Mouse (Mus musculus) liver, adult 2 months (tissue): ENCODE data around the gene Stx7. TPM values are rescaled to one million over a fixed set of nuclear protein-coding genes. Genes with fewer than 3 reads are reported as not detected.
A peak's percentile ranks its signal among the peaks of the same experiment; 100 is the strongest.

Source experiments
- DNase-seq: peaks from one replicate; pipeline ENCODE4 v3.0.0-alpha.2; 2011; ENCODE audit warnings: low read depth, low spot score; ENCODE audit errors: extremely low read depth
- H3K27ac ChIP-seq: fragments of 200-500 bp; replicated peaks from 2 replicates; pipeline ENCODE4 v1.5.1; 2012; ENCODE audit warnings: low read depth, mild to moderate bottlenecking, control low read depth, inconsistent platforms, low read length; ENCODE audit not compliant: insufficient read depth
- H3K27me3 ChIP-seq: fragments of 200-500 bp; 2 replicates; pipeline ENCODE4 v1.6.1; 2012; ENCODE audit warnings: mild to moderate bottlenecking, moderate library complexity, low read length, inconsistent platforms; ENCODE audit not compliant: control insufficient read depth, insufficient read depth
- H3K36me3 ChIP-seq: fragments of 200-500 bp; 2 replicates; pipeline ENCODE4 v1.6.1; 2012; ENCODE audit warnings: low read length, inconsistent platforms; ENCODE audit not compliant: control insufficient read depth, insufficient read depth
- H3K4me1 ChIP-seq: fragments of 200-500 bp; 2 replicates; pipeline ENCODE4 v1.6.1; 2011; ENCODE audit warnings: low read length; ENCODE audit not compliant: control insufficient read depth, insufficient read depth
- H3K4me3 ChIP-seq: fragments of 200-500 bp; 2 replicates; pipeline ENCODE4 v1.5.1; 2011; ENCODE audit warnings: low read depth, mild to moderate bottlenecking, control low read depth, low read length, moderate library complexity; ENCODE audit not compliant: insufficient read depth
- H3K79me2 ChIP-seq: fragments of 200-500 bp; 2 replicates; pipeline ENCODE4 v1.6.1; 2012; ENCODE audit warnings: inconsistent platforms, mild to moderate bottlenecking, low read length, moderate library complexity; ENCODE audit not compliant: control insufficient read depth, insufficient read depth
- H3K9ac ChIP-seq: fragments of 200-500 bp; 2 replicates; pipeline ENCODE4 v1.6.1; 2012; ENCODE audit warnings: low read depth, mild to moderate bottlenecking, control low read depth, inconsistent platforms, low read length
- CTCF ChIP-seq: fragments of 200-500 bp; IDR thresholded peaks from 2 replicates; pipeline ENCODE4 v1.5.1; 2011; ENCODE audit warnings: low read depth, low read length, control low read depth
- POLR2A ChIP-seq: fragments of 200-500 bp; IDR thresholded peaks from 2 replicates; pipeline ENCODE4 v1.6.1; 2011; ENCODE audit warnings: low read length, control low read depth; ENCODE audit not compliant: insufficient read depth; ENCODE audit errors: extremely low read depth
- WGBS: fragments of 180-500 bp; shearing (Covaris S2); methylation state at CpG from one replicate; pipeline ENCODE4 v1.1.7; 2018; 5-methylcytosine and 5-hydroxymethylcytosine counted together
- polyA plus RNA-seq: library from polyadenylated mRNA; depleted of rRNA; stranded (reverse); fragments of >200 nt; gene quantifications from 2 replicates; pipeline ENCODE4 v1.2.3, GENCODE M21; 2012
- total RNA-seq: library from RNA; depleted of rRNA; stranded (reverse); fragments of >200 nt; gene quantifications from 2 replicates; pipeline ENCODE4 v1.2.3, GENCODE M21; 2014

The Stx7 gene
- total and polyA plus RNA-seq, 2 experiments, result 16.9 to 19.2 TPM

GRCm38 (mm10) chr10:24171906-24172459 is 22.9 kb downstream of the Stx7 start:
- no peak overlapping the region for H3K9ac ChIP-seq
- DNase-seq, result no peak
- no peak overlapping the region for H3K4me3 ChIP-seq
- no peak overlapping the region for H3K27ac ChIP-seq
- H3K36me3 ChIP-seq, result 0 out of 2 replicates have a peak, but pooled peaks cover 2% of the 10 kb centered on the region
- 92% methylated on average over 4 of the region's 4 CpGs for WGBS
- peaks cover 13% of the 10 kb centered on the region; the same call in 1 of the 2 replicates for H3K79me2 ChIP-seq
- peaks cover 4% of the 10 kb centered on the region; the same call in 1 of the 2 replicates for H3K4me1 ChIP-seq
- TF ChIP-seq CTCF (no peak), POLR2A (no peak)
- no peaks in the 10 kb centered on the region for H3K27me3 ChIP-seq

- peak; percentile 51 for DNase-seq
- Histone ChIP-seq H3K27ac (no peak overlapping the region), H3K4me1 (0 out of 2 replicates have a peak, but pooled peaks cover 2% of the 10 kb centered on the region), H3K79me2 (peaks cover 9% of the 10 kb centered on the region; the same call in 1 of the 2 replicates), H3K27me3 (no peaks in the 10 kb centered on the region), H3K4me3 (no peak overlapping the region), H3K36me3 (peaks cover 9% of the 10 kb centered on the region), H3K9ac (no peak overlapping the region)
- WGBS, result 50% methylated on average over 10 of the region's 10 CpGs
- TF ChIP-seq CTCF (peak; percentile 49), POLR2A (no peak)
These were observed 24.3 kb downstream of the Stx7 start for GRCm38 (mm10) chr10:24173210-24174001.

DNA sequence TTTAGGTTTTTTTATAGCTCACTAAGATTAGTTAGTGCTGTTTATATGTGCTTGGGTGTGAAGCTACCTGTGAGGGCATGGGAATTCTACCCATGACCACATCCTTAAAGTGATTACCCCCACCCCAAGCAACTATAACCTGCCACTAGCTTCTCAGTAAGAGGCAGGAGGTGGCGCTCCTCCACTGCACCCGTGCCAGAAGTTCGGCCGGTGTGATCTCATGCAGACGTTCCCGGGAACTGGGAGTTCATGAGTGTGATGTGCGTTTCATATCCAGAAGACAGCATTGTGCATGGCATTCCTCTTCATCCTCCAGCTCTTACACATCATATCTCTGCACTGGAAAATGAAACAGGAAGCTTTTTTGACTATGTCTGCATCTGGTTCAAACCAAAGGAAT is 41.3 kb downstream of the Stx7 start:
- H3K4me1 ChIP-seq, result no peaks in the 10 kb centered on the region
- H3K79me2 ChIP-seq, result no peaks in the 10 kb centered on the region
- 60% methylated on average over 7 of the region's 7 CpGs for WGBS
- no peak overlapping the region for H3K9ac ChIP-seq
- peaks cover 24% of the 10 kb centered on the region for H3K36me3 ChIP-seq
- no peak overlapping the region for H3K4me3 ChIP-seq
- H3K27me3 ChIP-seq, result no peaks in the 10 kb centered on the region
- DNase-seq, result no peak
- H3K27ac ChIP-seq, result no peak overlapping the region
- peak; percentile 43; the same call in 1 of the 2 replicates for TF ChIP-seq CTCF
- TF ChIP-seq POLR2A, result no peak

- peaks cover 9% of the 10 kb centered on the region for H3K36me3 ChIP-seq
- 56% methylated on average over 1 of the region's 1 CpGs for WGBS
- no peak overlapping the region for H3K9ac ChIP-seq
- H3K4me3 ChIP-seq, result no peak overlapping the region
- H3K79me2 ChIP-seq, result no peaks in the 10 kb centered on the region
- H3K27ac ChIP-seq, result no peak overlapping the region
- no peak for TF ChIP-seq CTCF
- TF ChIP-seq POLR2A, result no peak
- DNase-seq, result no peak
- H3K27me3 ChIP-seq, result no peaks in the 10 kb centered on the region
- H3K4me1 ChIP-seq, result no peaks in the 10 kb centered on the region
These were observed 42.9 kb downstream of the Stx7 start for GRCm38 (mm10) chr10:24191977-24192376.

DNA sequence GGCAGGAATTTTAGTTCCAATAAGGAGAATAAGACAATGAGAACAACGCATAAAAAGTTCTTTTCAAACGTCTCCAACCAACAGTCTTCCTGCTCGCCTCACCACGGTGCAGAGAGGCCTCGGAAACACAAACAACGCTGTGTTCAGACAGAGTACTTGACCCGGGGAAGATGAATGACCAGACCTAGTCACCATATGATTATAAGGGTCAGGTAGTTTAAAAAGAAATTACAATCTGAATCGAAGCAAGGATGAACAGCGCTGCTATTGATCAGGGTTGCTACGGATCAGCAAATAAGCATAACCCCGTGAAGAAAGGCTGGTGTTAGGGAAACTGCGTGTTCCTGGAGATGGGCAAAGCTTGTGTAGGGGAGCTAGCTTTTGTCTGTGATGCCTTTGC is 50.2 kb downstream of the Stx7 start:
- WGBS, result 86% methylated on average over 12 of the region's 12 CpGs
- no peaks in the 10 kb centered on the region for H3K36me3 ChIP-seq
- no peaks in the 10 kb centered on the region for H3K79me2 ChIP-seq
- H3K9ac ChIP-seq, result no peak overlapping the region
- H3K27ac ChIP-seq, result no peak overlapping the region
- H3K4me1 ChIP-seq, result no peaks in the 10 kb centered on the region
- TF ChIP-seq CTCF (no peak), POLR2A (no peak)
- DNase-seq, result no peak
- no peaks in the 10 kb centered on the region for H3K27me3 ChIP-seq
- H3K4me3 ChIP-seq, result no peak overlapping the region

DNA sequence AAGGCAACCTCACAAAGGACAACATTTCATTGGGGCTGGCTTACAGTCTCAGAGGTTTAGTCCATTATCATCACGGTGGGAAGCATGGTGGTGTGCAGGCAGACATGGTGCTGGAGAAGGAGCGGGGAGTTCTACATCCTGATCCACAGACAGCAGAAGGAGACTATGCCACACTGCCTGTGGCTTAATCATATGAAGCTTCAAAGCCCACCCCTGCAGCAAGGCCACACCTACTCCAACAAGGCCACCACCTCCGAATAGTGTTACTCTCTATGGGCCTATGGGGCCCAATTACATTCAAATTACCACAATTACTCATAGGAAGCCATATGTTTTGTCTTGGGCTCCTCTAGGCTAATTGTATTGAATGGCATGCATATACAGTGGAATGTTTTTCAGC is 51.0 kb downstream of the Stx7 start:
- no peaks in the 10 kb centered on the region for H3K36me3 ChIP-seq
- H3K27ac ChIP-seq, result no peak overlapping the region
- TF ChIP-seq POLR2A (no peak), CTCF (no peak)
- no peaks in the 10 kb centered on the region for H3K79me2 ChIP-seq
- DNase-seq, result no peak
- no peaks in the 10 kb centered on the region for H3K4me1 ChIP-seq
- no peak overlapping the region for H3K9ac ChIP-seq
- 97% methylated on average over 3 of the region's 3 CpGs for WGBS
- H3K27me3 ChIP-seq, result no peaks in the 10 kb centered on the region
- no peak overlapping the region for H3K4me3 ChIP-seq
